Mouse (Mus musculus): Measurements from ENCODE around the gene Gckr. TPM values are rescaled to one million over a fixed set of nuclear protein-coding genes. Genes with fewer than 3 reads are reported as not detected.

Gene Gckr
- polyA plus RNA-seq (2015; fragmentation: Nextera tagmentation; extraction: Ambion mirVana), result 0.38 and 1.0 TPM in 2 replicates

GRCm38 (mm10) chr5:31297047-31297757 lies at the start of gene Gckr:
Gckr (plus strand) TSS chr5:31297443.
- Histone ChIP-seq H3K27ac (ENCODE audit: low read length) (no peak within 1 kb of the TSS), H3K4me2 (ENCODE audit: low read depth, low read length) (peak within 1 kb of the TSS; percentile 96), H3K9me3 (ENCODE audit: control insufficient read depth, low read length) (no peaks in the 10 kb centered on the region), H3K9ac (ENCODE audit: low read length) (no peak within 1 kb of the TSS), H3K36me3 (ENCODE audit: control insufficient read depth, insufficient read depth, low read length) (no peaks in the 10 kb centered on the region), H3K4me3 (ENCODE audit: low read length) (peak within 1 kb of the TSS; percentile 79; the same call in 1 of the 2 replicates), H3K4me1 (replicated peaks; ENCODE audit: control insufficient read depth, insufficient read depth, low read length) (peaks cover 8% of the 10 kb centered on the region), H3K27me3 (ENCODE audit: control insufficient read depth, insufficient read depth, low read depth, low read length) (no peaks in the 10 kb centered on the region; the same call in 1 of the 2 replicates)
- WGBS, result 49% methylated on average over 13 of the region's 13 CpGs
- no peak for ATAC-seq (ENCODE audit: low read depth)

GRCm38 (mm10) chr5:31250716-31251115 lies 46.5 kb upstream of the Gckr start:
- 42% methylated on average over 4 of the region's 4 CpGs for WGBS
- H3K36me3 ChIP-seq (ENCODE audit: control insufficient read depth, insufficient read depth, low read length), result peaks cover 47% of the 10 kb centered on the region
- H3K27me3 ChIP-seq (ENCODE audit: control insufficient read depth, insufficient read depth, low read depth, low read length), result no peaks in the 10 kb centered on the region
- no peak for ATAC-seq (ENCODE audit: low read depth)
- H3K9me3 ChIP-seq (ENCODE audit: control insufficient read depth, low read length), result no peaks in the 10 kb centered on the region
- no peak overlapping the region for H3K4me3 ChIP-seq (ENCODE audit: low read length)
- H3K9ac ChIP-seq (ENCODE audit: low read length), result no peak overlapping the region
- peak overlapping the region; percentile 28; the same call in 1 of the 2 replicates for H3K27ac ChIP-seq (ENCODE audit: low read length)
- no peak overlapping the region for H3K4me2 ChIP-seq (ENCODE audit: low read depth, low read length)
- H3K4me1 ChIP-seq (replicated peaks; ENCODE audit: control insufficient read depth, insufficient read depth, low read length), result peaks cover 11% of the 10 kb centered on the region

GRCm38 (mm10) chr5:31251541-31252101 lies 45.6 kb upstream of the Gckr start, which contains the start of gene Krtcap3:
Krtcap3 (plus strand) TSS chr5:31251691.
- Histone ChIP-seq H3K27me3 (ENCODE audit: control insufficient read depth, insufficient read depth, low read depth, low read length) (no peaks in the 10 kb centered on the region), H3K4me1 (replicated peaks; ENCODE audit: control insufficient read depth, insufficient read depth, low read length) (peaks cover 11% of the 10 kb centered on the region), H3K9ac (ENCODE audit: low read length) (peak within 1 kb of the TSS; percentile 63), H3K36me3 (ENCODE audit: control insufficient read depth, insufficient read depth, low read length) (peaks cover 44% of the 10 kb centered on the region), H3K27ac (ENCODE audit: low read length) (peak within 1 kb of the TSS; percentile 81), H3K9me3 (ENCODE audit: control insufficient read depth, low read length) (no peaks in the 10 kb centered on the region), H3K4me3 (ENCODE audit: low read length) (peak within 1 kb of the TSS; percentile 49), H3K4me2 (ENCODE audit: low read depth, low read length) (peak within 1 kb of the TSS; percentile 59)
- peak; percentile 85 for ATAC-seq (ENCODE audit: low read depth)
- WGBS, result 18% methylated on average over 39 of the region's 47 CpGs

GRCm38 (mm10) chr5:31252151-31252550 lies 45.1 kb upstream of the Gckr start:
- Histone ChIP-seq H3K36me3 (ENCODE audit: control insufficient read depth, insufficient read depth, low read length) (peaks cover 44% of the 10 kb centered on the region), H3K9me3 (ENCODE audit: control insufficient read depth, low read length) (no peaks in the 10 kb centered on the region), H3K4me3 (ENCODE audit: low read length) (peak overlapping the region; percentile 49), H3K27me3 (ENCODE audit: control insufficient read depth, insufficient read depth, low read depth, low read length) (no peaks in the 10 kb centered on the region), H3K27ac (ENCODE audit: low read length) (peak overlapping the region; percentile 81), H3K9ac (ENCODE audit: low read length) (peak overlapping the region; percentile 63), H3K4me2 (ENCODE audit: low read depth, low read length) (peak overlapping the region; percentile 59), H3K4me1 (replicated peaks; ENCODE audit: control insufficient read depth, insufficient read depth, low read length) (peaks cover 11% of the 10 kb centered on the region)
- 60% methylated on average over 10 of the region's 10 CpGs for WGBS
- no peak for ATAC-seq (ENCODE audit: low read depth)

GRCm38 (mm10) chr5:31252795-31253545 lies 44.3 kb upstream of the Gckr start:
- Histone ChIP-seq H3K4me3 (ENCODE audit: low read length) (peak overlapping the region; percentile 49), H3K4me1 (replicated peaks; ENCODE audit: control insufficient read depth, insufficient read depth, low read length) (peaks cover 11% of the 10 kb centered on the region), H3K9ac (ENCODE audit: low read length) (peak overlapping the region; percentile 63), H3K27me3 (ENCODE audit: control insufficient read depth, insufficient read depth, low read depth, low read length) (no peaks in the 10 kb centered on the region), H3K27ac (ENCODE audit: low read length) (0 out of 2 replicates have a peak overlapping the region, but pooled peaks have one; percentile 81), H3K9me3 (ENCODE audit: control insufficient read depth, low read length) (no peaks in the 10 kb centered on the region), H3K36me3 (ENCODE audit: control insufficient read depth, insufficient read depth, low read length) (peaks cover 39% of the 10 kb centered on the region), H3K4me2 (ENCODE audit: low read depth, low read length) (peak overlapping the region; percentile 59)
- 67% methylated on average over 16 of the region's 16 CpGs for WGBS
- ATAC-seq (ENCODE audit: low read depth), result no peak

- Histone ChIP-seq H3K9me3 (ENCODE audit: control insufficient read depth, low read length) (no peaks in the 10 kb centered on the region), H3K4me2 (ENCODE audit: low read depth, low read length) (no peak overlapping the region), H3K4me3 (ENCODE audit: low read length) (no peak overlapping the region), H3K36me3 (ENCODE audit: control insufficient read depth, insufficient read depth, low read length) (peaks cover 32% of the 10 kb centered on the region), H3K27ac (ENCODE audit: low read length) (peak overlapping the region; percentile 58), H3K9ac (ENCODE audit: low read length) (0 out of 2 replicates have a peak overlapping the region, but pooled peaks have one; percentile 10), H3K4me1 (replicated peaks; ENCODE audit: control insufficient read depth, insufficient read depth, low read length) (peaks cover 11% of the 10 kb centered on the region), H3K27me3 (ENCODE audit: control insufficient read depth, insufficient read depth, low read depth, low read length) (no peaks in the 10 kb centered on the region)
- 91% methylated on average over 8 of the region's 8 CpGs for WGBS
- no peak for ATAC-seq (ENCODE audit: low read depth)
Observed at GRCm38 (mm10) chr5:31253806-31254205, 43.4 kb upstream of the Gckr start.

- peaks cover 29% of the 10 kb centered on the region for H3K36me3 ChIP-seq (ENCODE audit: control insufficient read depth, insufficient read depth, low read length)
- peak overlapping the region; percentile 58 for H3K27ac ChIP-seq (ENCODE audit: low read length)
- 0 out of 2 replicates have a peak overlapping the region, but pooled peaks have one; percentile 10 for H3K9ac ChIP-seq (ENCODE audit: low read length)
- no peaks in the 10 kb centered on the region for H3K9me3 ChIP-seq (ENCODE audit: control insufficient read depth, low read length)
- H3K27me3 ChIP-seq (ENCODE audit: control insufficient read depth, insufficient read depth, low read depth, low read length), result no peaks in the 10 kb centered on the region
- H3K4me2 ChIP-seq (ENCODE audit: low read depth, low read length), result no peak overlapping the region
- peaks cover 11% of the 10 kb centered on the region for H3K4me1 ChIP-seq (replicated peaks; ENCODE audit: control insufficient read depth, insufficient read depth, low read length)
- H3K4me3 ChIP-seq (ENCODE audit: low read length), result no peak overlapping the region
- WGBS, result 62% methylated on average over 7 of the region's 7 CpGs
- peak; percentile 24 for ATAC-seq (ENCODE audit: low read depth)
Observed at GRCm38 (mm10) chr5:31254452-31254851, 42.8 kb upstream of the Gckr start.

- H3K27ac ChIP-seq (ENCODE audit: low read length), result peak overlapping the region; percentile 58; the same call in 1 of the 2 replicates
- 84% methylated on average over 8 of the region's 8 CpGs for WGBS
- H3K4me2 ChIP-seq (ENCODE audit: low read depth, low read length), result no peak overlapping the region
- H3K27me3 ChIP-seq (ENCODE audit: control insufficient read depth, insufficient read depth, low read depth, low read length), result no peaks in the 10 kb centered on the region
- H3K9me3 ChIP-seq (ENCODE audit: control insufficient read depth, low read length), result no peaks in the 10 kb centered on the region
- ATAC-seq (ENCODE audit: low read depth), result no peak
- peaks cover 30% of the 10 kb centered on the region for H3K36me3 ChIP-seq (ENCODE audit: control insufficient read depth, insufficient read depth, low read length)
- no peak overlapping the region for H3K4me3 ChIP-seq (ENCODE audit: low read length)
- peaks cover 11% of the 10 kb centered on the region for H3K4me1 ChIP-seq (replicated peaks; ENCODE audit: control insufficient read depth, insufficient read depth, low read length)
- H3K9ac ChIP-seq (ENCODE audit: low read length), result no peak overlapping the region
Observed at GRCm38 (mm10) chr5:31254901-31255300, 42.3 kb upstream of the Gckr start.

- Histone ChIP-seq H3K4me2 (ENCODE audit: low read depth, low read length) (no peak overlapping the region), H3K9me3 (ENCODE audit: control insufficient read depth, low read length) (no peaks in the 10 kb centered on the region), H3K4me3 (ENCODE audit: low read length) (no peak overlapping the region), H3K27me3 (ENCODE audit: control insufficient read depth, insufficient read depth, low read depth, low read length) (no peaks in the 10 kb centered on the region), H3K36me3 (ENCODE audit: control insufficient read depth, insufficient read depth, low read length) (peaks cover 26% of the 10 kb centered on the region), H3K9ac (ENCODE audit: low read length) (no peak overlapping the region), H3K27ac (ENCODE audit: low read length) (no peak overlapping the region), H3K4me1 (replicated peaks; ENCODE audit: control insufficient read depth, insufficient read depth, low read length) (peaks cover 11% of the 10 kb centered on the region)
- no peak for ATAC-seq (ENCODE audit: low read depth)
- WGBS, result 85% methylated on average over 2 of the region's 2 CpGs
Observed at GRCm38 (mm10) chr5:31255381-31255780, 41.9 kb upstream of the Gckr start.
